ENCODE assay signal across 1 mouse cellular context in the genomic region with DNA sequence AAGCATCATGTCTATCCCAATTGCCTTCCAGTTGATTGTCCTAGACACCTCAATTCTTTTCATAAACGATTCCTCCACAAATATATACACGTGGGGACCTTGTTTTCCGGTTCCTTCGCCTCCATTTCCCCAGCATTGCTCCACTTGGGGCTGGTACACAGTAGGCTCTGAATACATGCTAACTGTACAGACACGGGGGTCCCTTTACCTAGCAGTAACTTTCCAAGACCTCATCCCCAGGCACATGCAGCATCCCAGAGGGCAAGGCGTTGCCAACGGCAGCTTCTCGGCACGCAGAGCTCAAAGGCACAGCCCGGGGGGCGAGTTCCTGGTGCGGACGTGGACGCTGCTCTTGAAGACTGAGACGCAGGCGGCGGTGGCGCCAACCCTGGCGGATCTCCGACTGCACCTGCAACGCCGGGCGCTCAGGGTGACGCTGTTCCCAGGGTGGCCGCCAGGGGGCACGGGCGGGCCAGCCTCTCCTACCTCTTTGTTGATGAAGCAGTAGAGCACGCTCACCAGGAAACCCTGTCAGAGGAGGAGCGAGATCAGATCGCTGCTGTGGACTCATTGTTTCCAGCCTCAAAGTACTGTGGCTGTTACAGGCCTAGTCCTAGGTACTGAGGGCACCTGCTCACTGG.
TF ChIP-seq lines count a peak whose summit lies in the region.

No protein-coding gene starts in this region.

TF ChIP-seq in C2C12, 6 proteins besides CTCF, POLR2A, EP300 and RAD21:
- no peak for TF ChIP-seq USF1 (IDR thresholded peaks at IDR 0.05; ENCODE audit: low read depth)
- TF ChIP-seq MYOG (IDR thresholded peaks at IDR 0.05; ENCODE audit: control insufficient read depth, extremely low read depth, insufficient read length), result no peak
- TF ChIP-seq MYOD1 (IDR thresholded peaks at IDR 0.05; ENCODE audit: control insufficient read depth, insufficient read length, low read depth), result no peak
- no peak for TF ChIP-seq MAX (IDR thresholded peaks at IDR 0.05)
- TF ChIP-seq CEBPB (IDR thresholded peaks at IDR 0.05; ENCODE audit: low read depth), result no peak
- TF ChIP-seq FOSL1 (IDR thresholded peaks at IDR 0.05; ENCODE audit: insufficient read depth, low read length, poor library complexity, severe bottlenecking), result no peak
